Mouse (Mus musculus): ENCODE measurements around the gene Ppp1r27.
A peak's percentile ranks its signal among the peaks of the same experiment; 100 is the strongest.

GRCm38 (mm10) chr11:120541907-120542306 is 9.0 kb downstream of the Ppp1r27 start:
- TF ChIP-seq CTCF (IDR thresholded peaks at IDR 0.05) (peak; percentile 69), EP300 (IDR thresholded peaks at IDR 0.05) (no peak)
